Comparison of ENCODE assay signal across 13 mouse cellular contexts in genomic region chr6:93509857-93510256, GRCm38 (mm10).
DNase-seq lines count a peak whose midpoint lies in the region; ATAC-seq and TF ChIP-seq lines count a peak whose summit lies in the region.
"Had no signal": no experiment of that assay in that cellular context is flagged by ENCODE, and none has a peak within 500 bp of the region (broad histone marks: within the 10 kb centered on the region; RNA-seq: fewer than 3 reads in every experiment).

No protein-coding gene starts in this region.

- no peak overlapping the region for H3K27ac ChIP-seq in forebrain, postnatal 0 days (ENCODE audit: low read depth, low read length)
- H3K27ac ChIP-seq in forebrain, embryonic 10.5 days: no peak overlapping the region
- no peak overlapping the region for H3K27ac ChIP-seq in kidney, postnatal 0 days
- H3K27ac ChIP-seq: embryonic facial prominence, embryonic 12.5 days had no signal

- no peak for DNase-seq in forebrain, postnatal 0 days
- no peak for DNase-seq in forebrain, embryonic 10.5 days (ENCODE audit: extremely low spot score, low spot score)
- peak; percentile 19 for DNase-seq in kidney, postnatal 0 days (ENCODE audit: low spot score)
- no peak for DNase-seq in kidney, postnatal 25 days
- DNase-seq in 3134 (ENCODE audit: extremely low read depth, insufficient read length, low spot score): peak; percentile 3
- peak; percentile 17 for DNase-seq in R1 (ENCODE audit: low read depth, low spot score)
- no peak for DNase-seq in layer of hippocampus, postnatal 10 days (ENCODE audit: low spot score in 2 of 2)
- DNase-seq: cerebellum, adult 8-10 months; kidney, adult 9 months; right cerebral cortex, postnatal 14 days had no signal

- no peaks in the 10 kb centered on the region for H3K36me3 ChIP-seq in forebrain, postnatal 0 days (ENCODE audit: insufficient read depth)
- no peaks in the 10 kb centered on the region for H3K36me3 ChIP-seq in forebrain, embryonic 10.5 days (replicated peaks)
- H3K36me3 ChIP-seq in kidney, postnatal 0 days (ENCODE audit: insufficient read depth, low read length): no peaks in the 10 kb centered on the region
- H3K36me3 ChIP-seq: embryonic facial prominence, embryonic 12.5 days had no signal

- no peak overlapping the region for H3K4me2 ChIP-seq in forebrain, postnatal 0 days (ENCODE audit: low read depth)
- H3K4me2 ChIP-seq in kidney, postnatal 0 days (ENCODE audit: low read length): no peak overlapping the region
- H3K4me2 ChIP-seq: embryonic facial prominence, embryonic 12.5 days; liver, embryonic 11.5 days had no signal

- no peak overlapping the region for H3K9ac ChIP-seq in forebrain, postnatal 0 days
- H3K9ac ChIP-seq in kidney, postnatal 0 days (ENCODE audit: low read depth, low read length): no peak overlapping the region
- H3K9ac ChIP-seq: embryonic facial prominence, embryonic 12.5 days had no signal

- H3K27me3 ChIP-seq in forebrain, postnatal 0 days (ENCODE audit: insufficient read depth, low read length): no peaks in the 10 kb centered on the region
- no peaks in the 10 kb centered on the region for H3K27me3 ChIP-seq in forebrain, embryonic 10.5 days (ENCODE audit: poor library complexity, severe bottlenecking)
- H3K27me3 ChIP-seq in kidney, postnatal 0 days (ENCODE audit: insufficient read depth, low read length): no peaks in the 10 kb centered on the region
- H3K27me3 ChIP-seq: embryonic facial prominence, embryonic 12.5 days had no signal

- H3K4me1 ChIP-seq in forebrain, postnatal 0 days (ENCODE audit: insufficient read depth): no peaks in the 10 kb centered on the region
- no peaks in the 10 kb centered on the region for H3K4me1 ChIP-seq in forebrain, embryonic 10.5 days
- H3K4me1 ChIP-seq in kidney, postnatal 0 days (replicated peaks; ENCODE audit: insufficient read depth, low read length): no peaks in the 10 kb centered on the region
- H3K4me1 ChIP-seq: embryonic facial prominence, embryonic 12.5 days had no signal

- WGBS in forebrain, postnatal 0 days: 59% methylated on average over 1 of the region's 1 CpGs
- WGBS in forebrain, embryonic 10.5 days: 52% methylated on average over 1 of the region's 1 CpGs
- WGBS in kidney, postnatal 0 days: 81% methylated on average over 1 of the region's 1 CpGs

- no peaks in the 10 kb centered on the region for H3K9me3 ChIP-seq in forebrain, postnatal 0 days (ENCODE audit: low read length)
- H3K9me3 ChIP-seq in forebrain, embryonic 10.5 days: no peaks in the 10 kb centered on the region
- H3K9me3 ChIP-seq in kidney, postnatal 0 days (replicated peaks; ENCODE audit: low read length): no peaks in the 10 kb centered on the region
- H3K9me3 ChIP-seq: embryonic facial prominence, embryonic 12.5 days had no signal

- no peak for ATAC-seq in forebrain, postnatal 0 days
- no peak for ATAC-seq in kidney, postnatal 0 days (replicated peaks; ENCODE audit: low FRiP score, low read depth)
- ATAC-seq in megakaryocyte progenitor cell, adult 5-6 weeks (replicated peaks; ENCODE audit: poor library complexity): no peak

- TF ChIP-seq CTCF in forebrain, postnatal 0 days (IDR thresholded peaks at IDR 0.05; ENCODE audit: low read depth): peak; percentile 28; the same call in 1 of the 2 replicates
- peak; percentile 45; the same call in 1 of the 2 replicates for TF ChIP-seq CTCF in kidney, postnatal 0 days (IDR thresholded peaks at IDR 0.05; ENCODE audit: low read depth)

- H3K4me3 ChIP-seq in forebrain, postnatal 0 days (ENCODE audit: low read depth, low read length): no peak overlapping the region
- no peak overlapping the region for H3K4me3 ChIP-seq in forebrain, embryonic 10.5 days
- no peak overlapping the region for H3K4me3 ChIP-seq in kidney, postnatal 0 days (replicated peaks; ENCODE audit: low read depth, low read length)
- H3K4me3 ChIP-seq: embryonic facial prominence, embryonic 12.5 days had no signal

Comparison
In these comparisons a context has a peak if more than half of its experiments do, and no peak if none do; other contexts are left out.
1. DNase-seq: peak in kidney, postnatal 0 days (single experiment), 3134 (single experiment) and R1 (single experiment); none in forebrain, postnatal 0 days (single experiment), forebrain, embryonic 10.5 days (single experiment), kidney, postnatal 25 days (0 of 2) and layer of hippocampus, postnatal 10 days (0 of 2).